Mouse (Mus musculus) forebrain, embryonic 11.5 days (tissue): Measurements from ENCODE around the gene Prss56. TPM values are rescaled to one million over a fixed set of nuclear protein-coding genes. Genes with fewer than 3 reads are reported as not detected.

Experiments used
- ATAC-seq: fragments of 200-750 bp; cut with Nextera tagmentation; replicated peaks from 2 replicates; pipeline ENCODE4 v1.8.0; 2017; ENCODE audit warnings: moderate TSS enrichment; ENCODE audit not compliant: low FRiP score
- DNase-seq: peaks from one replicate; pipeline ENCODE4 v3.0.0-alpha.2; 2017; ENCODE audit warnings: low spot score
- H3K27ac ChIP-seq: fragments of 300-500 bp; sonication (generic); 2 replicates; pipeline ENCODE4 v1.5.1; 2014; ENCODE audit warnings: low read depth, low read length
- H3K27me3 ChIP-seq: fragments of 300-500 bp; sonication (generic); 2 replicates; pipeline ENCODE4 v1.6.1; 2014; ENCODE audit warnings: mild to moderate bottlenecking, low read length, mixed read lengths; ENCODE audit not compliant: control insufficient read depth, insufficient read depth
- H3K36me3 ChIP-seq: fragments of 300-500 bp; sonication (generic); 2 replicates; pipeline ENCODE4 v1.6.1; 2014; ENCODE audit warnings: mild to moderate bottlenecking, low read length, moderate library complexity, mixed read lengths; ENCODE audit not compliant: control insufficient read depth, insufficient read depth
- H3K4me1 ChIP-seq: fragments of 300-500 bp; sonication (generic); replicated peaks from 2 replicates; pipeline ENCODE4 v1.6.1; 2014; ENCODE audit warnings: low read length, mixed read lengths; ENCODE audit not compliant: control insufficient read depth, insufficient read depth
- H3K4me2 ChIP-seq: fragments of 300-500 bp; sonication (generic); 2 replicates; pipeline ENCODE4 v1.6.1; 2014; ENCODE audit warnings: low read depth, mild to moderate bottlenecking, low read length, moderate library complexity, mixed read lengths; ENCODE audit not compliant: severe bottlenecking
- H3K4me3 ChIP-seq: fragments of 300-500 bp; sonication (generic); 2 replicates; pipeline ENCODE4 v1.5.1; 2014; ENCODE audit warnings: low read depth, low read length
- H3K9ac ChIP-seq: fragments of 300-500 bp; sonication (generic); 2 replicates; pipeline ENCODE4 v1.6.1; 2014; ENCODE audit warnings: low read length
- H3K9me3 ChIP-seq: fragments of 300-500 bp; sonication (generic); 2 replicates; pipeline ENCODE4 v1.6.1; 2016; ENCODE audit warnings: low read length, mixed read lengths; ENCODE audit not compliant: control insufficient read depth
- WGBS: fragments of 180-500 bp; shearing (Covaris S2); extraction: QIAGEN DNeasy Blood & Tissue Kit; methylation state at CpG from one replicate; pipeline ENCODE4 v1.1.7; 2014; 5-methylcytosine and 5-hydroxymethylcytosine counted together
- polyA plus RNA-seq: library from polyadenylated mRNA; unstranded; fragments of >200 nt; fragmentation: Nextera tagmentation; extraction: Ambion mirVana; gene quantifications from 2 replicates; pipeline ENCODE4 v1.2.1, GENCODE M21; 2014

The Prss56 gene
- polyA plus RNA-seq, 1 experiment from 2014 or later = not detected

GRCm38 (mm10) chr1:87174006-87174955, 8.8 kb upstream of the Prss56 start:
- 0 out of 2 replicates have a peak, but pooled peaks cover 7% of the 10 kb centered on the region for H3K4me1 ChIP-seq
- no peaks in the 10 kb centered on the region; the same call in 1 of the 2 replicates for H3K27me3 ChIP-seq
- H3K9ac ChIP-seq = no peak overlapping the region
- ATAC-seq = 0 out of 2 replicates have a peak, but pooled peaks have one; percentile 23
- peak; percentile 86 for DNase-seq
- no peaks in the 10 kb centered on the region for H3K36me3 ChIP-seq
- 0 out of 2 replicates have a peak overlapping the region, but pooled peaks have one; percentile 18 for H3K4me2 ChIP-seq
- 23% methylated on average over 28 of the region's 28 CpGs for WGBS
- no peaks in the 10 kb centered on the region for H3K9me3 ChIP-seq
- H3K4me3 ChIP-seq = no peak overlapping the region
- H3K27ac ChIP-seq = no peak overlapping the region

GRCm38 (mm10) chr1:87175852-87176292, 7.2 kb upstream of the Prss56 start:
- no peak overlapping the region for H3K4me3 ChIP-seq
- H3K27me3 ChIP-seq = no peaks in the 10 kb centered on the region; the same call in 1 of the 2 replicates
- no peak overlapping the region; the same call in 1 of the 2 replicates for H3K9ac ChIP-seq
- DNase-seq = peak; percentile 78
- 0 out of 2 replicates have a peak, but pooled peaks cover 4% of the 10 kb centered on the region for H3K4me1 ChIP-seq
- no peaks in the 10 kb centered on the region for H3K9me3 ChIP-seq
- no peaks in the 10 kb centered on the region for H3K36me3 ChIP-seq
- ATAC-seq = peak; percentile 88
- H3K4me2 ChIP-seq = no peak overlapping the region
- 19% methylated on average over 11 of the region's 11 CpGs for WGBS
- H3K27ac ChIP-seq = no peak overlapping the region

GRCm38 (mm10) chr1:87180896-87181295, 2.2 kb upstream of the Prss56 start:
- WGBS = 74% methylated on average over 5 of the region's 5 CpGs
- DNase-seq = no peak
- no peak overlapping the region for H3K4me3 ChIP-seq
- no peak overlapping the region for H3K9ac ChIP-seq
- H3K4me1 ChIP-seq = peaks cover 4% of the 10 kb centered on the region; the same call in 1 of the 2 replicates
- no peak overlapping the region for H3K27ac ChIP-seq
- H3K27me3 ChIP-seq = peaks cover 18% of the 10 kb centered on the region
- ATAC-seq = no peak
- H3K36me3 ChIP-seq = no peaks in the 10 kb centered on the region
- H3K4me2 ChIP-seq = no peak overlapping the region
- no peaks in the 10 kb centered on the region for H3K9me3 ChIP-seq

- DNase-seq = no peak
- no peak for ATAC-seq
- no peak overlapping the region for H3K4me2 ChIP-seq
- H3K9me3 ChIP-seq = no peaks in the 10 kb centered on the region
- H3K9ac ChIP-seq = no peak overlapping the region
- peaks cover 7% of the 10 kb centered on the region; the same call in 1 of the 2 replicates for H3K4me1 ChIP-seq
- 30% methylated on average over 15 of the region's 15 CpGs for WGBS
- H3K27ac ChIP-seq = no peak overlapping the region
- no peaks in the 10 kb centered on the region for H3K36me3 ChIP-seq
- H3K27me3 ChIP-seq = peaks cover 28% of the 10 kb centered on the region
- no peak overlapping the region for H3K4me3 ChIP-seq
Observed at GRCm38 (mm10) chr1:87183998-87184750, 1.1 kb downstream of the Prss56 start.

- Histone ChIP-seq H3K27ac (no peak overlapping the region), H3K9me3 (no peaks in the 10 kb centered on the region), H3K9ac (no peak overlapping the region), H3K4me2 (no peak overlapping the region), H3K4me1 (peaks cover 7% of the 10 kb centered on the region; the same call in 1 of the 2 replicates), H3K36me3 (no peaks in the 10 kb centered on the region), H3K4me3 (no peak overlapping the region), H3K27me3 (peaks cover 28% of the 10 kb centered on the region)
- ATAC-seq (no peak; the same call in 1 of the 2 replicates), DNase-seq (peak; percentile 79)
- WGBS = 6% methylated on average over 20 of the region's 20 CpGs
Observed at GRCm38 (mm10) chr1:87184751-87185139, 1.6 kb downstream of the Prss56 start.

- H3K4me1 ChIP-seq = peaks cover 7% of the 10 kb centered on the region; the same call in 1 of the 2 replicates
- no peak overlapping the region for H3K4me3 ChIP-seq
- peaks cover 28% of the 10 kb centered on the region for H3K27me3 ChIP-seq
- H3K9ac ChIP-seq = no peak overlapping the region
- ATAC-seq = no peak
- no peaks in the 10 kb centered on the region for H3K36me3 ChIP-seq
- no peak for DNase-seq
- 9% methylated on average over 13 of the region's 13 CpGs for WGBS
- H3K4me2 ChIP-seq = no peak overlapping the region
- H3K9me3 ChIP-seq = no peaks in the 10 kb centered on the region
- no peak overlapping the region for H3K27ac ChIP-seq
Observed at GRCm38 (mm10) chr1:87185526-87185925, 2.4 kb downstream of the Prss56 start.

- Histone ChIP-seq H3K4me1 (peaks cover 7% of the 10 kb centered on the region; the same call in 1 of the 2 replicates), H3K27me3 (peaks cover 28% of the 10 kb centered on the region), H3K9me3 (no peaks in the 10 kb centered on the region), H3K4me2 (peak overlapping the region; percentile 84), H3K27ac (no peak overlapping the region), H3K9ac (peak overlapping the region; percentile 65), H3K36me3 (no peaks in the 10 kb centered on the region), H3K4me3 (peak overlapping the region; percentile 45)
- WGBS = 2% methylated on average over 54 of the region's 54 CpGs
- ATAC-seq (peak; percentile 54), DNase-seq (peak; percentile 73)
Observed at GRCm38 (mm10) chr1:87186261-87187036, 3.3 kb downstream of the Prss56 start.

GRCm38 (mm10) chr1:87187037-87187355, 3.9 kb downstream of the Prss56 start:
- Histone ChIP-seq H3K4me3 (peak overlapping the region; percentile 45), H3K9ac (peak overlapping the region; percentile 65), H3K36me3 (no peaks in the 10 kb centered on the region), H3K9me3 (no peaks in the 10 kb centered on the region), H3K27ac (no peak overlapping the region), H3K4me2 (peak overlapping the region; percentile 84), H3K4me1 (peaks cover 7% of the 10 kb centered on the region; the same call in 1 of the 2 replicates), H3K27me3 (peaks cover 28% of the 10 kb centered on the region)
- ATAC-seq (peak; percentile 39), DNase-seq (peak; percentile 92)
- WGBS = under 1% methylated on average over 15 of the region's 15 CpGs
